Mouse (Mus musculus) embryonic facial prominence, embryonic 12.5 days (tissue): Measurements from ENCODE around the gene Bicc1. TPM values are rescaled to one million over a fixed set of nuclear protein-coding genes. Genes with fewer than 3 reads are reported as not detected.

ENCODE experiments used
- ATAC-seq: fragments of 200-750 bp; cut with Nextera tagmentation; 2 replicates; pipeline ENCODE4 v1.8.0; 2017; ENCODE audit not compliant: insufficient number of reproducible peaks, insufficient read depth, low FRiP score, low TSS enrichment
- H3K27ac ChIP-seq: fragments of 300-500 bp; sonication (generic); 2 replicates; pipeline ENCODE4 v1.5.1; 2016; ENCODE audit warnings: mild to moderate bottlenecking
- H3K27me3 ChIP-seq: fragments of 300-500 bp; sonication (generic); 2 replicates; pipeline ENCODE4 v1.6.1; 2016; ENCODE audit warnings: mild to moderate bottlenecking, moderate library complexity
- H3K36me3 ChIP-seq: fragments of 300-500 bp; sonication (generic); 2 replicates; pipeline ENCODE4 v1.6.1; 2016; ENCODE audit warnings: mild to moderate bottlenecking
- H3K4me1 ChIP-seq: fragments of 300-500 bp; sonication (generic); 2 replicates; pipeline ENCODE4 v1.6.1; 2016
- H3K4me2 ChIP-seq: fragments of 300-500 bp; sonication (generic); replicated peaks from 2 replicates; pipeline ENCODE4 v1.6.1; 2016; ENCODE audit warnings: mild to moderate bottlenecking, moderate library complexity
- H3K4me3 ChIP-seq: fragments of 300-500 bp; sonication (generic); 2 replicates; pipeline ENCODE4 v1.5.1; 2016; ENCODE audit warnings: mild to moderate bottlenecking
- H3K9ac ChIP-seq: fragments of 300-500 bp; sonication (generic); 2 replicates; pipeline ENCODE4 v1.6.1; 2016; ENCODE audit warnings: mild to moderate bottlenecking, moderate library complexity
- H3K9me3 ChIP-seq: fragments of 300-500 bp; sonication (generic); 2 replicates; pipeline ENCODE4 v1.6.1; 2016; ENCODE audit warnings: mild to moderate bottlenecking, moderate library complexity
- WGBS: fragments of 180-500 bp; shearing (Covaris S2); methylation state at CpG from one replicate; pipeline ENCODE4 v1.1.7; 2016; 5-methylcytosine and 5-hydroxymethylcytosine counted together
- polyA plus RNA-seq: library from polyadenylated mRNA; unstranded; fragments of >200 nt; fragmentation: Nextera tagmentation; extraction: Ambion mirVana; gene quantifications from 2 replicates; pipeline ENCODE4 v1.2.1, GENCODE M21; 2016

The Bicc1 gene
- polyA plus RNA-seq, 1 experiment from 2014 or later: 24.2 TPM

DNA sequence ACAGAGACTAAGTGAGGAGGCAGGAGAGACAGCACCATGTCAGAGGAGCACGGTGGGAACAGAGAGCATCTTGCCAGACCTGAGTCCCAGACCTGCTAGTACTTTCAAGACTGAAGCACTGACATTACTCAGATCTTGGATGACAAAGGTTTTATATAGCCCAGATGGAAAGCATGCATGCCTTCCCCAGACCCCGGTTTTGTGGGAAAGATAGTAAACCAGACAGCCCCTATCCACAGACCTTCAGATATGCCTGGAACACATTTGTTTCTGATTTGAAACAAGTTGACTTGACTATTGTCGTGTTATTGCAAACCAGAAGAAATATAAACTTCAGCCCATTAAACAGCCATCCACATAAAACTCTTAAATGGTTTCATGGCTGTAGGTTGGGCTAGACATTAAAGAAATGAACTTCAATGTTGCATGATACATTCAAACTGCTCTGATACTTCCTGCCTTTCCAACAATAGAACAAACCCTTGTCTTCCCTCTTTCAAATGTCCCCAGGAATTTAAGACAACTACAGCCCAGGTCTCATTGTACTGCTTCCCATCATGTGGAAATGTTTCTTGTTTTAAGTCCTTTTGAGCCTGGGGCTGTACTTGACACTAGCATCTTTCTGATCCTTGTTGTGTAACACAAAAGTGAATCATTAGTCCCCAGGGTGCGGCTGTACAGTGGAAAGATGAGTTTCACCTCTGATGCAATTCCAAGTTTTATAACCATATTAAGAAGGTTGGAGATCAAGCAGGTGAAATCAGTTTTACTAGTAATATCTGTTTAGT is 72.7 kb downstream of the Bicc1 start:
- Histone ChIP-seq H3K27ac (no peak overlapping the region), H3K9ac (no peak overlapping the region), H3K27me3 (no peaks in the 10 kb centered on the region), H3K4me2 (no peak overlapping the region), H3K36me3 (no peaks in the 10 kb centered on the region), H3K9me3 (no peaks in the 10 kb centered on the region), H3K4me1 (peaks cover 5% of the 10 kb centered on the region; the same call in 1 of the 2 replicates), H3K4me3 (no peak overlapping the region)
- no peak for ATAC-seq
- 52% methylated on average over 4 of the region's 4 CpGs for WGBS

DNA sequence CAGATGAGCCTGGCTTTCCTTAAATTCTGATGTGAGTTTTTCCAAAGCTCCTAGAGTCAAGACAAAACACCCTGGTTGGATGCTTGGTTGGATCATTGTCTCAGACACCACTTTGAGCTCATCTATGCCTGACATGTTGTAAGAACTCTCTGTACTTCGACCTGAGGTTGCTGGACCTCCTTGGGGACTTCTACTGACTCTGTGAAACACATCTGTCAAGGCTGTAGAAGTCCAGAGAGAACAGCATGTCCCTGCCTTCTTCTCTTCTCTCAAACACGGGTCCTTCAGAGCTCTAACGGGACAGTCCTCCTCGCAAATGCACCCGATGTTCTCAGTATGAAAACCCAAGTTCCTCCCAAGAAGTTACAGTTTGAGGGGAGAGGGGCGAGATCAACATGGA is 76.5 kb downstream of the Bicc1 start:
- no peak overlapping the region for H3K4me2 ChIP-seq
- no peaks in the 10 kb centered on the region for H3K27me3 ChIP-seq
- WGBS: 82% methylated on average over 6 of the region's 6 CpGs
- H3K9me3 ChIP-seq: no peaks in the 10 kb centered on the region
- H3K4me3 ChIP-seq: no peak overlapping the region
- ATAC-seq: no peak
- peaks cover 5% of the 10 kb centered on the region; the same call in 1 of the 2 replicates for H3K4me1 ChIP-seq
- H3K36me3 ChIP-seq: no peaks in the 10 kb centered on the region
- H3K9ac ChIP-seq: no peak overlapping the region
- H3K27ac ChIP-seq: peak overlapping the region; percentile 61; the same call in 1 of the 2 replicates

DNA sequence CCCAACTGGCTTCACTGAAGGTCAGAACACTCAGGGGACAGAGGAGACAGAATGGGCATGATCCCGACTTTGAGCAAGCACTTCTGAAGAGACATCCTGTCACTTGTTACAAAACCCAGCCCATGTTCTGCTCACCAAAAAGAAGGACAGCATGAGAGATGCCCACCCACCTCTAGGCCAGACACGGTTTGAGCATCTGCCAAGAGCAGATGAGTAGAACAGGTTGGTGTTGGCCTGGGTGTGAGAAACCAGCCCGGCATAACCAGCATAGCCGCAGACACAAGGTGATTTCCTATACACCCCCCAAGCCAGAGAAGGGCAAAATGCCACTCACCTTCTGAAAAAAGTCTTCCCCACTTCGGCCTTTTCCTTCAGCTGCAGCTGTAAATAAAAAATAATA is 80.6 kb downstream of the Bicc1 start:
- H3K27ac ChIP-seq: no peak overlapping the region
- WGBS: 91% methylated on average over 5 of the region's 5 CpGs
- no peak for ATAC-seq
- H3K9ac ChIP-seq: no peak overlapping the region
- H3K4me1 ChIP-seq: no peaks in the 10 kb centered on the region
- H3K4me3 ChIP-seq: no peak overlapping the region
- H3K36me3 ChIP-seq: no peaks in the 10 kb centered on the region
- no peaks in the 10 kb centered on the region for H3K27me3 ChIP-seq
- H3K4me2 ChIP-seq: no peak overlapping the region
- H3K9me3 ChIP-seq: no peaks in the 10 kb centered on the region

DNA sequence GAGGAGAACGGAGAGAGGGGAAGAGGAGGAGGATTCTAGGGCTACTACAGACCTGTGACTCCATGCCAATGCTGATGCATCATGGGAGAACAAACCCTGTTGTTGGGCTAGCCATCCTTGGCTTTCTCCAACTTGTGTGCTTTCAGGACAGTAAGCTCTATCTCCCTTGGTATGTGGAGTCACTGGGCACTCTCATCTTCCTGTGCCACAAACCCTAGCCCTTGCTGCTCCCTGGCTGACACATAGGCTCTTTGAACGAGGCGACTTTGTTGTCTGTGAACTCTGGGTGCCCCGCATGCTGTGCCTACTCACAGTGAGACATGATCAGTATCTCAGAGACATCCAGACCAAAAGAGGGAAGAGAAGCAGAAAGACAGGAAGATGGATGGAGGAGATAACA is 94.5 kb downstream of the Bicc1 start:
- H3K36me3 ChIP-seq: no peaks in the 10 kb centered on the region
- no peaks in the 10 kb centered on the region for H3K27me3 ChIP-seq
- no peaks in the 10 kb centered on the region for H3K9me3 ChIP-seq
- peaks cover 11% of the 10 kb centered on the region for H3K4me1 ChIP-seq
- H3K27ac ChIP-seq: no peak overlapping the region
- no peak overlapping the region for H3K9ac ChIP-seq
- no peak overlapping the region for H3K4me3 ChIP-seq
- no peak for ATAC-seq
- 84% methylated on average over 4 of the region's 4 CpGs for WGBS
- no peak overlapping the region for H3K4me2 ChIP-seq

DNA sequence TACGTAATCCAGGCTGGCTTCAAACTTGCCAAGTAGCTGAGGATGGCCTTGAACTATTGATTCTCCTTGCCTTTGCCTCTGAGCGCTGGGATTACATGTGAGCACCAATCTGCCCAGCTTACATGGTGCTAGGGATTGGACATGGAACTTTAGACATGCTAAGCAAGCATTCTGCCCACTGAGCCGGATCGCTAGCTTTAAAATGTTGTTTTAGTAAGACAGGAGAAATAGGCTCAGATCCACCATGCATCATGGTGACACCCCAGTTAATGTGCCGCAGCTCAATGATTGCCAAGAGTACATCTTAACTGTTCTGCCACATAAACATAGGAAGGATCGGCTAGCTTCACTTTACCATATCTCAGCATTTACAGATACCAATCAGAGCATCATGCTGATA is 94.9 kb downstream of the Bicc1 start:
- Histone ChIP-seq H3K4me2 (no peak overlapping the region), H3K9ac (no peak overlapping the region), H3K4me1 (peaks cover 11% of the 10 kb centered on the region), H3K27me3 (no peaks in the 10 kb centered on the region), H3K27ac (no peak overlapping the region), H3K4me3 (no peak overlapping the region), H3K9me3 (no peaks in the 10 kb centered on the region), H3K36me3 (no peaks in the 10 kb centered on the region)
- ATAC-seq: no peak
- WGBS: 94% methylated on average over 6 of the region's 6 CpGs

DNA sequence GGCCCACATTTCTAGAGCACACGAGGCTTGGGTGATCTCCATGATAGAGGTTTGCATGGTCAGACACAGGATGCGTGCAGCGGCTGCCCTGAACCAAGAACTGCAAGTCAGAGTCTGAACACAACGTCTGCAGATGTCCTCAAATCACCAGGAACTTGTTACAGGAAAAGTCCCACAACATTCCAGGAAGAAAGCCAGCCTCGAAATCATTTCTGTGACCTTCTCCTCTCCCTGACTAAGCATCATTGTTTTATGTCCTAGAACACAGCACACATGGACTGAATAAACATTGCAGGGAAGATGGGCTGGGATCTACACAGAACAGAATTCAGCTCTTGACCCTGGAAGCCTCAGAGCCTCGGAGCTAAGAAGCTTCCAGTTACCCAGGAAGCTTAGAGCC is 97.3 kb downstream of the Bicc1 start:
- peaks cover 28% of the 10 kb centered on the region for H3K4me1 ChIP-seq
- no peaks in the 10 kb centered on the region for H3K36me3 ChIP-seq
- 64% methylated on average over 6 of the region's 6 CpGs for WGBS
- H3K4me3 ChIP-seq: no peak overlapping the region
- ATAC-seq: no peak
- no peaks in the 10 kb centered on the region for H3K9me3 ChIP-seq
- H3K27me3 ChIP-seq: no peaks in the 10 kb centered on the region
- H3K9ac ChIP-seq: no peak overlapping the region
- H3K27ac ChIP-seq: no peak overlapping the region
- no peak overlapping the region for H3K4me2 ChIP-seq

DNA sequence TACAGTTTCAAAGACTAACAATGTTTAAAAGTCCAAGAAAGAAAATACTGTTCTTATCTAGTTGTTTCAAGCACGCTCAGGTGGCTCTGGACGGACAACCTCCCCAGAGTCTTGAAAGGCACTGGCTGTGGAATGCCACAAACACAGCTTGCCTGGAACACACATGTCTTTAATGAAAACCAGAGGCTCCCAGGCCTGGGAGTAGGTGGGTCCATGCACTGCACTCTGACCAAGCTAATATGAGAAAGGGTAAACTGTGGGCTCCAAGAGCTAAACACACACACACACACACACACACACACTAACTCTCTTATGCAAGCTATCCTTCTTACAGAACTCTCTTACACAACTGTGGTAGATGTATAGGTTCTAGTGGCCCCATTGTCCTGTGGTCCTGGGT is 99.2 kb downstream of the Bicc1 start:
- 0 out of 2 replicates have a peak overlapping the region, but pooled peaks have one; percentile 36 for H3K27ac ChIP-seq
- H3K9ac ChIP-seq: no peak overlapping the region
- H3K4me2 ChIP-seq: no peak overlapping the region
- no peaks in the 10 kb centered on the region for H3K36me3 ChIP-seq
- H3K9me3 ChIP-seq: no peaks in the 10 kb centered on the region
- peak; percentile 72 for ATAC-seq
- H3K4me1 ChIP-seq: peaks cover 28% of the 10 kb centered on the region
- H3K4me3 ChIP-seq: no peak overlapping the region
- no peaks in the 10 kb centered on the region for H3K27me3 ChIP-seq
- WGBS: 22% methylated on average over 2 of the region's 2 CpGs

DNA sequence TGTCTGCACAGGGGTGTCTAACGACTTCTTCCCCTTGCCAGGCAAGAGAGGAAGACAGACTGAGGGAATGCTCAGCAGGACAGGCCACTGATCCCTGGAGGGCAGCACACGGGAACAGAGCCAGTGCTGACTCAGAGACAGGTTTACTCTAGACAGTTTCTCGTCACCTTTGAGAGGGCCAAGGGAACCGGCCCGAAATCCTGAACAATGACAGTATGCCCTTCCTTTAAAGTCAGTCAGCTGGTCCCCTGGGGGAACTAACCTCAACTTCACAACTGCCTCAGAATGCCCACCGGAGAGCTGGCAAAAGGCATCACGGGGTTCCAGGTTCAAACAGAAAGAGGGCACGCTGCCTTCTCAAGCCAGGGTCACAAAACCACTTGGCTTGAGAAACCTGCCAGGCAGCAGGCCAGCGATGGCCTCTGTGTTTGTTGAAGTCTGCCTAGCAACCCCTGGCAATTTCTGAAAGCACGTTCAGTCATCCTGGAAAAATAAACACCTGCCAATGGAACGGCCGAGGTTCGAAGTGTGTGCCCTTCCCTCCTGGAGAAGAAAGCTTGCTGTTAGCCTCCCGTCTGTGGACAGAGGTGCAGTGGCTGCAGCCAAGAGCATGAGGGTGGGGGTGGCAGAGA is 100.8 kb downstream of the Bicc1 start:
- no peak overlapping the region for H3K4me3 ChIP-seq
- H3K4me1 ChIP-seq: peaks cover 28% of the 10 kb centered on the region
- ATAC-seq: no peak
- H3K4me2 ChIP-seq: no peak overlapping the region
- H3K9me3 ChIP-seq: no peaks in the 10 kb centered on the region
- no peak overlapping the region for H3K27ac ChIP-seq
- H3K9ac ChIP-seq: no peak overlapping the region
- H3K36me3 ChIP-seq: no peaks in the 10 kb centered on the region
- WGBS: 40% methylated on average over 14 of the region's 14 CpGs
- no peaks in the 10 kb centered on the region for H3K27me3 ChIP-seq

DNA sequence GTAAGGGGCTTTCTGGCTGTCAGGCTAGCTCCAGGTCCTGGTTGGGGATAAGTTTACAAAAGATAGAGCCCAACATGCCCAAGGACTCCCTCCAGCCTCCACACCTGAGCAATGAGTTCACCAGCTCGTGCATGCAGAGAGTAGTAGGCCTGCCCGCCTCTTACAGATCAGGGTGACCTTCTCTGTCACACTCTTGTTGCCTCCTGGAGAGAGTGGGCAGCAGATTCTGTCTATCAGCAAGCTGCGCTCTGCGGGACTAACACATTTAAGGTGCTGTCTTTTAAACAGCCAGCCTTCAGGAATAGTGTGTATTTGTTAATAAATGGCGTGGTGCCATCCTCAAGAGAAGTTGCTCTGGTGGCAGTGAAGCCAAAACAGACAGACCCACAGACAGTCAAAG is 101.4 kb downstream of the Bicc1 start:
- ATAC-seq: no peak
- Histone ChIP-seq H3K9ac (no peak overlapping the region), H3K4me2 (no peak overlapping the region), H3K9me3 (no peaks in the 10 kb centered on the region), H3K4me3 (no peak overlapping the region), H3K4me1 (peaks cover 28% of the 10 kb centered on the region), H3K36me3 (no peaks in the 10 kb centered on the region), H3K27me3 (no peaks in the 10 kb centered on the region), H3K27ac (no peak overlapping the region)
- 83% methylated on average over 5 of the region's 5 CpGs for WGBS

DNA sequence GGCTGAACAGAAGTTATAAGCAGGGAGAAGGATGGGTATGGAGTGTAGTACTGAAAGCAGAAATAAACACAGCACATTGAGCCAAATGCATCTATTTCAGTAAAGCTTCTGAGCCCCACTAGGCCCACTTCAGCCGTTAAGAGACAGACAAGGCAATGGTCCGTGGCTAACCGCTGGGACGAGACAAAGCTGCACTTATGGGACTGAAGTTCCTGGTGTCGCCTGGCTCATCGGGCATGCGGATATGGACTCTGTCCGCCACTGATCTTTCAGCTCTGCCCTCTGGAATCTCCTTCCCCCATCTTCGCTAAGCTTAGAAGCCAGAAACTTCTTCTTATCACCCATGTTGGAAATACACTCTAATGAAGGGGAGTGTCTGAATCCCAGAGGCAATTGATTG is 106.8 kb downstream of the Bicc1 start:
- H3K27ac ChIP-seq: no peak overlapping the region
- no peaks in the 10 kb centered on the region for H3K27me3 ChIP-seq
- H3K4me1 ChIP-seq: peaks cover 2% of the 10 kb centered on the region; the same call in 1 of the 2 replicates
- no peaks in the 10 kb centered on the region for H3K9me3 ChIP-seq
- 85% methylated on average over 9 of the region's 9 CpGs for WGBS
- no peak for ATAC-seq
- H3K36me3 ChIP-seq: no peaks in the 10 kb centered on the region
- no peak overlapping the region for H3K4me2 ChIP-seq
- H3K4me3 ChIP-seq: no peak overlapping the region
- no peak overlapping the region for H3K9ac ChIP-seq

DNA sequence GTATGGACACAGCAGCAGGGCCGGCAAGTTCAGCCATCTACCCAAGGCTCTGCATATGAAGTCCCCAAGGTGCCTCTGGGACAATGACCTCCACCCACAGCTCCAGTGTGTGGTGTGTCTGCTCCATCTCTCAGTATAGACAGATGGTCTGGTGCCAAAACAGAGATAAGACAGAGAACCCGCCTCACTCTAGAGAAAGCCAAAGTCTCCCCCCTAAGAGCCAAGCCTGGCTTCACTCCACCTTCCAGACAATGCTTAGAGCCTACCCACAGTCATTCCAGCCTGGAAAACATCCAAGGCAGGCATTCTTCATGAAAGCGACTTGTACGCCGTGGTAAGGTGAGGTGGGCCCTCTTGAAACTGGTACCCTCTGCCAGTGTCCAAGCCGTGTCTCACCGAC is 107.3 kb downstream of the Bicc1 start:
- Histone ChIP-seq H3K4me1 (no peaks in the 10 kb centered on the region), H3K4me2 (no peak overlapping the region), H3K27ac (no peak overlapping the region), H3K4me3 (no peak overlapping the region), H3K36me3 (no peaks in the 10 kb centered on the region), H3K9ac (no peak overlapping the region), H3K27me3 (no peaks in the 10 kb centered on the region), H3K9me3 (no peaks in the 10 kb centered on the region)
- 84% methylated on average over 7 of the region's 7 CpGs for WGBS
- no peak for ATAC-seq

DNA sequence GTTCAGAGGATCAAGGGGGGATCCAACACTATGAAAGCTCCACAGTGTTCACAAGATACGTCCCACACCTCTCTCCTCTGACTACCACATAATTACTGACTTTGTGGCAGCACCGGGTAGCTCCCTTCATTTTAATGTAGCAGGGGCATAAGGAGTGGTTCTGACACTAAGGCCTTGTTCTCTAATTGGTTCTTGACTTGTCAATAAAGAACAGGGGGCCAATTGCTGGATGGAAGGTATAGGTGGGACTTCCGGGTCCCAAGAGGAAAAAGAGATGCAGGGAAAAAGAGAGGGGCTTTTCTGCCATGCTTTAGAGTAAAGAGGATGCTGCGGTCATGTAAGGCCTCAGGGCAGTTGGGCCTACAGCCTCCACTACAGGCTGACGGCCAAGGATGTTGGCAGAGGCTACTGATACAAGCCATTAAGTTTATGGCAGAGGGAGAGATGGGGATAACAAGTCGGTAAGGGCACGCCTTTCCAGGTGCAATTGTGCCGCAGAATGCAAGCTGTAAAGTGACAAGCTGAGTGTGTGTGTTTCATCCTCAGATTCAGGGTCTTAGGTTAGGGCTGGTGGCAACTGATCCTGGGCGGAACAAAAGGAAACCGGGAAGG is 108.7 kb downstream of the Bicc1 start:
- no peak for ATAC-seq
- H3K4me2 ChIP-seq: no peak overlapping the region
- H3K9ac ChIP-seq: no peak overlapping the region
- H3K27ac ChIP-seq: no peak overlapping the region
- H3K4me1 ChIP-seq: no peaks in the 10 kb centered on the region
- no peak overlapping the region for H3K4me3 ChIP-seq
- H3K36me3 ChIP-seq: no peaks in the 10 kb centered on the region
- no peaks in the 10 kb centered on the region for H3K9me3 ChIP-seq
- 85% methylated on average over 10 of the region's 10 CpGs for WGBS
- no peaks in the 10 kb centered on the region for H3K27me3 ChIP-seq
